Mouse (Mus musculus): ENCODE results near the gene Urod.

Gene Urod

DNA sequence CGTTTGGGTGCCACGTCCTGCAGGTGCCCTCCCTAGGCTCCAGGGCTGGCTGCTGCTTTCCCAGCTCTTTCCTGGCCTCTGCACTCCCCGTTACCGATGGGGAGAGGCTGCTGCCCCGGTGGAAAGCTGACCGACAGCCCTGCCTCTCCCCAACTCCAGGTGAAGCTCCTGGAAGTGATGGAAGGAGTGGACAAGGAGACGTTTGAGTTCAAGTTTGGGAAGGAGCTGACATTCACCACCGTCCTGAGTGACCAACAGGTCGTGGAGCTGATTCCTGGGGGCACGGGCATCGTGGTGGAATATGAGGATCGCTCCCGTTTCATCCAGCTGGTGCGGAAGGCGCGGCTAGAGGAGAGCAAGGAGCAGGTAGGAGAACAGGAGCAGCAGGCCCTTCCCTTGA, 7.7 kb upstream of the Urod start:
- in situ Hi-C loops (cut with MboI; ENCODE audit: low pct_unique_long_range_greater_than_20kb in 1 of 2, low sequenced_read_pairs in 2 of 2, unreplicated experiment in 1 of 2): no loop called here

DNA sequence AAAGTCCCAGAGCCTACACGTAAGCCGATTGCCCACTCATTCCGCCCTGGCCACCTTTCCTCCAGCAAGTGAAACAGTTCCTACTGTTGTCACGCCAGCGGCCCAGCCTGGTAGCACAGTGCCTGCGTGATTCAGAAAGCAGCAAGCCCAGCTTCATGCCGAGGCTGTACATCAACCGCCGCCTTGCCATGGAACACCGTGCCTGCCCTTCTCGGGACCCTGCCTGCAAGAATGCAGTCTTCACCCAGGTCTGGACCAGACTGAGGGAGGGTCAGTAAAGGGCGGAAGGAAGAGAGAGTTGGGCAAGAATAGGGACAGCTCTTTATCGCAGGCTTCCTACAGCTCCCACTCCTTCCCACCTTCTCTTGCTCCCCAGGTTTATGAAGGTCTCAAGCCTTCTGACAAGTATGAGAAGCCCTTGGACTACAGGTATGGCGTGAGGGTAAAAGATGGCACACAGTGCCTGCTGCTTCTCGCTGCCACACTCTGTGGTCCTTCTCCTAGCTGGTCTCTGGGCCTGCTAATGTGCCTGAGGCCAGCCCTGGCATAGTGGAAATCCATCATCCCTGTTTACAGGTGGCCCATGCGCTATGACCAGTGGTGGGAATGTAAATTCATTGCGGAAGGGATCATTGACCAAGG, 5.4 kb upstream of the Urod start:
- in situ Hi-C loops (cut with MboI; ENCODE audit: low pct_unique_long_range_greater_than_20kb in 1 of 2, low sequenced_read_pairs in 2 of 2, unreplicated experiment in 1 of 2): loop anchor here in 1 of 2 experiments (25.0 kb wide), 1 partner anchor 287 kb away; the partner anchor contains the start of genes Ccdc163, Mmachc and Tesk2

GRCm38 (mm10) chr4:116995798-116996135, 1.6 kb upstream of the Urod start:
- in situ Hi-C loops (cut with MboI; ENCODE audit: low pct_unique_long_range_greater_than_20kb in 1 of 2, low sequenced_read_pairs in 2 of 2, unreplicated experiment in 1 of 2): loop anchor here in 1 of 2 experiments (25.0 kb wide), 1 partner anchor 283 kb away; the partner anchor contains the start of genes Ccdc163, Mmachc and Tesk2

DNA sequence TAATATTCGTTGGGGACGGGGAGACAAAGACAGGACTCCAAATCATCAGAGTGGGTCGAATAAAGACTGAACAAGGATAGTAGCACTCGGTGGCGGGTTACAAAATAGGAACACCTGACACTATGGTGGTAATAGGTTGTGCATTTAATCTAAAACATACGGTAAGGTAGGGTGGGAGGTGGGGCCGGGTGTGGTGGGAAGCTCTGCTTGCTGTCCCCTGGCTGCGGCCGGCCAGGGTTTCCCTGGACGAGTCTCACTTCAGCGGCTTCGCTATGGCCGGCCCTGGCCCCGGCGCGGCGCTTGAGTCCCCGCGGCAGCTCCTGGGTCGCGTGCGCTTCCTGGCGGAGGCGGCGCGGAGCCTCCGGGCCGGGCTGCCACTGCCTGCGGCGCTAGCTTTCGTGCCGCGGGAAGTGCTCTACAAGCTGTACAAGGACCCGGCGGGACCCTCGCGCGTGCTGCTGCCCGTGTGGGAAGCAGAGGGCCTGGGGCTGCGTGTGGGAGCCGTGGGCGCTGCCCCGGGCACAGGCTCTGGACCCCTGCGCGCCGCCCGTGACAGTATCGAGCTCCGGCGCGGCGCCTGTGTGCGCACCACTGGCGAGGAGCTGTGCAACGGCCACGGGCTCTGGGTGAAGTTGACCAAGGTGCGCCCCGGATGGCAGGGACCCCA, 1.1 kb upstream of the Urod start, which contains the start of gene Hectd3:
Hectd3 (plus strand) TSS at position 187 of the 667 bp plus-strand sequence.
- in situ Hi-C loops (cut with MboI; ENCODE audit: low pct_unique_long_range_greater_than_20kb in 1 of 2, low sequenced_read_pairs in 2 of 2, unreplicated experiment in 1 of 2): loop anchor here in 1 of 2 experiments (25.0 kb wide), 1 partner anchor 283 kb away; the partner anchor contains the start of genes Ccdc163, Mmachc and Tesk2

GRCm38 (mm10) chr4:116991366-116991765, 2.8 kb downstream of the Urod start:
- in situ Hi-C loops (cut with MboI; ENCODE audit: low pct_unique_long_range_greater_than_20kb in 1 of 2, low sequenced_read_pairs in 2 of 2, unreplicated experiment in 1 of 2): loop anchor here (5.0 to 25.0 kb wide), 2 partner anchors 164 to 279 kb away; partner anchors contain the start of genes Ccdc163 (in 1 of the 2), Mmachc (in 1 of the 2) and Tesk2 (in 1 of the 2)

- in situ Hi-C loops (cut with MboI; ENCODE audit: low pct_unique_long_range_greater_than_20kb in 1 of 2, low sequenced_read_pairs in 2 of 2, unreplicated experiment in 1 of 2): loop anchor here (5.0 to 25.0 kb wide), 2 partner anchors 162 to 277 kb away; partner anchors contain the start of genes Ccdc163 (in 1 of the 2), Mmachc (in 1 of the 2) and Tesk2 (in 1 of the 2)
Observed at GRCm38 (mm10) chr4:116989731-116990130, 4.5 kb downstream of the Urod start.

GRCm38 (mm10) chr4:116987122-116987456, 7.1 kb downstream of the Urod start:
- in situ Hi-C loops (cut with MboI; ENCODE audit: low pct_unique_long_range_greater_than_20kb in 1 of 2, low sequenced_read_pairs in 2 of 2, unreplicated experiment in 1 of 2): loop anchor here in 1 of 2 experiments (25.0 kb wide), 1 partner anchor 275 kb away; the partner anchor contains the start of genes Ccdc163, Mmachc and Tesk2

DNA sequence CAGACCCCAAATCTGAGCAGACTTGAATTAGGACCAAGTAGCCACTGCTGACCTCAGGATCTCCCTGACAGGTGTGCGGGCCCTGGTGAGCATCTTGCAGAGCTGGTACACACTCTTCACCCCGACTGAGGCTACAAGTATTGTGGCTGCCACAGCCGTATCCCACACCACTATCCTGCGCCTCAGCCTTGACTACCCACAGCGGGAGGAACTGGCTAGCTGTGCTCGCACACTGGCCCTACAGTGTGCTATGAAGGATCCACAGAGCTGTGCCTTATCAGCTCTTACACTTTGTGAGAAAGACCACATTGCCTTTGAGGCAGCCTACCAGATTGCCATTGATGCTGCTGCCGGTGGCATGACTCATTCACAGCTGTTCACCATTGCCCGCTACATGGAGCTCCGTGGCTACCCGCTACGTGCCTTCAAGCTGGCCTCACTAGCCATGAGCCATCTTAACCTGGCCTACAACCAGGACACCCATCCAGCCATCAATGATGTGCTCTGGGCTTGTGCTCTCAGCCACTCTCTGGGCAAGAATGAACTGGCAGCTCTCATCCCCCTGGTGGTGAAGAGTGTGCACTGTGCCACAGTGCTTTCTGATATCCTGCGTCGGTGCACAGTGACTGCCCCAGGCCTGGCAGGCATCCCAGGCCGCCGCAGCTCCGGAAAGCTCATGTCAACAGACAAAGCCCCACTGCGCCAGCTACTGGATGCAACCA, 7.7 kb downstream of the Urod start:
- in situ Hi-C loops (cut with MboI; ENCODE audit: low pct_unique_long_range_greater_than_20kb in 1 of 2, low sequenced_read_pairs in 2 of 2, unreplicated experiment in 1 of 2): loop anchor here in 1 of 2 experiments (25.0 kb wide), 1 partner anchor 274 kb away; the partner anchor contains the start of genes Ccdc163, Mmachc and Tesk2

- in situ Hi-C loops (cut with MboI; ENCODE audit: low pct_unique_long_range_greater_than_20kb in 1 of 2, low sequenced_read_pairs in 2 of 2, unreplicated experiment in 1 of 2): loop anchor here in 1 of 2 experiments (25.0 kb wide), 1 partner anchor 273 kb away; the partner anchor contains the start of genes Ccdc163, Mmachc and Tesk2
Observed at GRCm38 (mm10) chr4:116985681-116986080, 8.5 kb downstream of the Urod start.

DNA sequence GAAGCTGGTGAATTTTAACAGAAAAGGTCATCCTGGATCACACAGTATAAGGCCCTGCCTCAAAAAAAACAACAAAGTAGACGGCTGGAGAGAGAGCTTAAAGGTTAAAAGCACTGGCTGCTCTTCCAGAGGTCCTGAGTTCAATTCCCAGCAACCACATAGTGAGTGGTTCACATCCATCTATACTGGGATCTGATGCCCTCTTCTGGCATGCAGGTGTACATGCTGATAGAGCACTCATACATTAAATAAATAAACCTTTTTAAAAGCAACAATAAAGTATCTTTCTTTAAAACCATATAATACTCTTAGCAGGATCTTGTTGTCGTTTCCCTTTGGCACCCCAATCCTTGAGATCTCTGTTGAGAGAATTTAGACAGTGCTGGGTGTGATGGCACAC, 17.7 kb downstream of the Urod start:
- in situ Hi-C loops (cut with MboI; ENCODE audit: low pct_unique_long_range_greater_than_20kb in 1 of 2, low sequenced_read_pairs in 2 of 2, unreplicated experiment in 1 of 2): loop anchor here in 1 of 2 experiments (25.0 kb wide), 1 partner anchor 264 kb away; the partner anchor contains the start of genes Ccdc163, Mmachc and Tesk2

GRCm38 (mm10) chr4:116954951-116955350, 39.3 kb downstream of the Urod start:
- in situ Hi-C loops (cut with MboI; ENCODE audit: low pct_unique_long_range_greater_than_20kb in 1 of 2, low sequenced_read_pairs in 2 of 2, unreplicated experiment in 1 of 2): no loop called here

GRCm38 (mm10) chr4:116951642-116952041, 42.6 kb downstream of the Urod start:
- in situ Hi-C loops (cut with MboI; ENCODE audit: low pct_unique_long_range_greater_than_20kb in 1 of 2, low sequenced_read_pairs in 2 of 2, unreplicated experiment in 1 of 2): no loop called here

GRCm38 (mm10) chr4:116944055-116944454, 50.2 kb downstream of the Urod start:
- in situ Hi-C loops (cut with MboI; ENCODE audit: low pct_unique_long_range_greater_than_20kb in 1 of 2, low sequenced_read_pairs in 2 of 2, unreplicated experiment in 1 of 2): no loop called here

DNA sequence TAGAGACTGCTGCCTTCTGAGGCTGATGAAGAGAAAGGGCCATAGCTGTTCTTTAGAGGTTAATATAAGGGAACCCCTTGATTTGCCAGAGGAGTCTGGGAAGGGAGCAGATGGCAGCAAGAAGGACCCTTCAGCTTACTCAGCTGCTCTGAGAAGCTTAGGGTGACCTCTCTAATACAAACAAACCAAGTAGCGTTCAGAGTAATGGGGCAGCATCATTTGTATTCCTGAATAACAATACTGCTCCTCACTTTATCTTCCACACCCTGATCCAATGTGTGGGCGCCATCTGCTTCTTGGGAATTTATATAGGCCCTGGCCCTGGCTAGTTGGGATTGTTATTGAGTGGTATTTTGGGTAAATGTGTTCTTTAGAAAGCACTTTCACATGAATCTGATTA, 51.5 kb downstream of the Urod start:
- in situ Hi-C loops (cut with MboI; ENCODE audit: low pct_unique_long_range_greater_than_20kb in 1 of 2, low sequenced_read_pairs in 2 of 2, unreplicated experiment in 1 of 2): no loop called here
